Comparison of ENCODE assay signal across 8 mouse cellular contexts in genomic region chr5:41006692-41007091, GRCm38 (mm10).
DNase-seq lines count a peak whose midpoint lies in the region; ATAC-seq lines count a peak whose summit lies in the region.

No protein-coding gene starts in this region.

- intact Hi-C loops in left cerebral cortex, postnatal 14 days (cut with DNase I): no loop called here
- intact Hi-C loops in left cerebral cortex, postnatal 10 days (cut with DNase I): no loop called here

- ATAC-seq in cerebellum, adult (ENCODE audit: insufficient number of reproducible peaks, low FRiP score, low TSS enrichment): no peak
- ATAC-seq in megakaryocyte-erythroid progenitor cell, adult 5-6 weeks (replicated peaks; ENCODE audit: low FRiP score, low TSS enrichment, poor library complexity, severe bottlenecking): no peak

- DNase-seq in cerebellum, adult 18-20 months: peak; percentile 12 to 16
- DNase-seq in left cerebral cortex, postnatal 14 days (ENCODE audit: low spot score in 2 of 2): peak; percentile 2 to 11
- no peak for DNase-seq in left cerebral cortex, postnatal 10 days (ENCODE audit: extremely low spot score in 1 of 2, low spot score in 2 of 2)
- DNase-seq in adrenal gland, postnatal 14 days: peak; percentile 41
- peak; percentile 16 for DNase-seq in kidney, adult 9 months
- peak; percentile 1 for DNase-seq in retina, adult 2 months (ENCODE audit: low read depth, low spot score)

Comparison
In these comparisons a context has a peak if more than half of its experiments do, and no peak if none do; other contexts are left out.
1. DNase-seq: peak in cerebellum, adult 18-20 months (2 of 2), left cerebral cortex, postnatal 14 days (2 of 2), adrenal gland, postnatal 14 days (single experiment), kidney, adult 9 months (single experiment) and retina, adult 2 months (single experiment); none in left cerebral cortex, postnatal 10 days (0 of 2).